Mouse (Mus musculus) 416B (cell line): ENCODE measurements at regions not wholly inside any gene's neighbourhood (a gene's known extent, or its start where the extent isn't known, plus 50 kb on each side); places are given as distances from the start of the nearest gene placed in this dataset.

Experiments
- DNase-seq: peaks from one replicate; pipeline ENCODE4 v3.0.0; 2011; ENCODE audit warnings: low read depth

DNA sequence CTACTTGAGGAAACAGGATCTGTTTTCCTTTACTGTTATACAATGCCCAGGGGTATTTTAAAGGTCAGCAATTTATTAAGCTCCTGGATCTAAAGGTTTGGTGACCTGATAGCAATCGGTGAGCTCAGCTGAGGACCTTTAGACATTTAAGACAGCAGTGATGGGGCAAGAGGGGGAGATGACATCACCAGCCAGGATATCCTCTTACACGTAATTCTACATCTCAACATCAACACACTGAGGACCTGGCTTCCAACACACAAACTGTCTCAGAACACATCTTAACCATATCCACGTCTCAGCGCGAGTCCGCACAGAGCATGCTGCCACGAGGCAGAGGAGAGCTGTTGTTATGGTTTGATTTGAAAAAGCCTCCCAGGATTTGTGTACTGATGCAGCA, 69.2 kb downstream of the Nhlrc3 start:
- no peak for DNase-seq

DNA sequence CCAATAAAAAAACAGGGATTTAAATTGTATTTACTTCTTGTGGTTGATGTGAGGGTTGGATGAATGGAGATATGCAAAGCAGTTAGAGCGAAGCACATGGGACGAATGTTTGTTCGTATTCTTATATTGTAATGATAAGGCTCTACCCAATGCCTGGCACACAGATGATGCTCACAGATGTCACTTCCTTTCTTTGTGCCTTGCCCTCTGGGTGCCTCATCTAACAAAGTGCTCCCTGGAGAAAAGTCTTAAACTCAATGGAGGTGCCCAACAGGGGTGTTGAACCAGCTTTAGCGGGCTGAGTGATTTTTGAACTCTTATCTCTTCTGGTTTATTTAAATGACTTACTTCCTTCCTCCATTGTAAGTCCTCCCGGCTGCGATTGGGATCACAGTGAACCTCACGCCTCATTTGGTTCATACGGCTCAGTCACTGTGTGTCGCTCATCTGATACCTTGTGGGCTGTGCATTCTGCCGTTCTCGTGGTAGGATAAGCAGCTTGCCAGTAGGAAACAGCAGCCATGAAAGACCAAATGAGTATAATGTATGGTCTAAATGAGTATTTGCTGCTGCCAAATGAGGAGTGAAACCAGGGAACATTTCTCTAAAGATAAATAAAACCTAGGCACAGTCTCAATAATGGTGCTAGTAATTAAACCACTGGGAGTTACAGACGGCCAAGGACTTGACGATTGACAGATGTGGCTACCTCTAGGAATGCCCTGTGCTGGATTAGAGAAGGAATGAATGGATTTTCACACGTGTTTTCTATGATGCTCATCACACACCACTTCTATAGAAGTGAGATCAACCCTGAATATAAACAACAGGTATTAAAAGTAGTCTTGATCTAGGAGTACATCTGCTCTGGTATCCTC, 81.2 kb downstream of the Nhlrc3 start:
- DNase-seq, result peak; percentile 7

DNA sequence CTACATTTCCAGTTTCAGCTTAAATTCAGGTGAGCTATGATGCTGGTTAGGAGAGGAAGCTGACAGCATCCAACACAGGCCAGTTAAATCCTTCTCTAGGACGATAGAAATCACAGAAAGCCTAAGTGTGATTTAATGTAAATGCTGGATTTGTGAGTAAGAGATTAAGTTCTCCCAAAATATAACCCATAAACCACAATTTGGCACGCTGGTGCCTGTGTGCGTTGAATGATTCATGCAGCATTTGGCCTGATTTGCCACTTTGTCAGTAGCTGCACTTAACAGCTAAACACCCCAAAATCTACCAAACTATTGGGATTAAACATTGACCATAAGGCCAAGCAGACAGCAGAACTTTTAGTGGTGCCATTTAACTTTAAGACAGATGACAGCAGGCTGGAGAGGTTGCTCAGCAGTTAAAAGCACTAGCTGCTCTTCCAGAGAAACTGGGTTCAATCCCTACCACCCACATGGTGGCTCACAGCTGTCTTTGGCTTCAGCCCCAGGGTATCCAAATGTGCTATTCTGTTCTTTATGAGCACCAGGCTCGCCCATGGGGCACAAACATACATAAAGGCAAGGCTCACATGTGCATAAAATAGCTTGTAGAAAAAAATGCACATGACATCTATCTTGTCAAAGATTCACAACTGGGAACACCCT, 83.5 kb downstream of the Nhlrc3 start:
- DNase-seq, result no peak

DNA sequence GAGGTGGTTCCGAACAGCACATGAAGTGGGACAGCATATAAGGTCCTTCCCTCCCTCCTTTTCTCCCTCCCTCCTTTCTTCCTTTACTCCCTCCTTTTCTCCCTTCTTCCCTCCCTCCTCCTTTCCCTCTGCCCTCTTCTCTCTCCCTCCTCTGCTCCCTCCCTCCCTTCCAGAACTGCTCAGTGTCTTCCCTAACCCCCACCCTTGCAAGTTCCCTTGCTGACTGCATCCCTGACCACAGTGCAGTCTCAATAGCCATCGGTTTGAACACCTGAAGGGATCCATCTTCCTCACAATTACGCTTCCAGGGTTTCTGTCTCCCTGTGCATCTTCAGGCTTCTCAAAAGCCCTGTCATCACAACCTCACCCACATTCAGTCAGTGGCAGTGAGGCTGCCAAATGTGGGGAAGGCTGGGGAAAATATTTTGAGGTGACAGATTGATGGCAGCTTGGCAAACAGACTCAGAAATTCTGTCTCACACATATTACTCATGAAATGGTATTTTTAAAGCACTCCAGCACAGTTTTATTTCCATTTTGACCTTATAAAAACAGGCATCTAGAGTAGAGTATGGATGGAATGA, 86.2 kb downstream of the Nhlrc3 start:
- no peak for DNase-seq

DNA sequence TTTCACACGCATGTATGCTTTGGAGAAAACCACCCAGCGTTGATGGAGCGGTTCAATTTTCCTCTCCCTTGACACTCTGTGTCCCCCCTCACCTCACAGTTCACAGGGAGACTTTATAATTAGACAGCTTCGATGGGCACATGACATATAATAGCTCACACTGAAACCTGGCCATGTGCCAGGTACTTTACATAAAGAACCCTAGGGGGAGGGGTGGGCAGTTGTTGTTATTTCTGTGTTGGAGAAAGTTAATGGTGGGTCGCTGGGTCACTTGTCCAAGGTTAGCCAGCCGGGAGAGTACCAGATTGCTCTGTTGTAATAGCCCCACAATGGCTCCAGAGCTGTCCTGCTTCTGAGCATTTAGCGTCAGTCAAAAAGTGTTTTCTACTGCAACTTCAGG, 90.2 kb downstream of the Nhlrc3 start:
- DNase-seq, result no peak

DNA sequence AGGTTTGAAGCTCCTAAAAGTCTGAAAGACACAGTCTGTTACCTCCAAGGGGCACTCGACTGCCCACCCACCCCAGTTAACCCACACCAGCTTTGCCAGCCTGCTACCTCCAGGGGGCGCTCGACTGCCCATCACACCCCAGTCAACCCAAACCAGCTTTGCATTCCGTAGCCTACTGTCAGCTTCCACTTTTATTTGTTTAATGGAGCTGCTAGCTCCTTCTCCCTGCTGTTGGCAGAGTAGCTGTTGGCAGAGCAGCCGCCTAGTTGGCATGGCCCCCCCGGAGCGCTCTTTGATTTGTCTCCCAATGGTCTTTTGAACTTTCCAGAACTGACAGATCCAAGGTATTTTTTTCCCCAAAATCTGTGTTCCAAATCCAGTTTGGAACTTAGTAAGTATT, 91.2 kb downstream of the Nhlrc3 start:
- DNase-seq, result no peak

DNA sequence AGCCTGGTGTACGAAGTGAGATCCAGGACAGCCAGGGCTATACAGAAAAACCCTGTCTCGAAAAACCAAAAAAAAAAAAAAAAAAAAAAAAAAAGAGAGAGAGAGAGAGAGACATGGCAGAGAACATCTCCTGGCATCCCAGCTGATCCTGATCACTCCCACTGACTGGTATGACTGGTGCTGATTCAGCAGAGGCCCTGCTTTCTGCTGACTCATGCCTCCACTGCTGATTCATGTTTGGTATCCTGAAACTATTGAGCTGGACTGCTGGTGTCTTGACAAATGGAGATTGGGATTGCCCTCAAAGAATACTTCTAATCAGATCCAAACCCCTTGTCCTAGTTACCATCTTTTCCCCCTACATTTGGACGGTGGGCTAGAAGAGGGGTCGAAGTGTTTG, 101.9 kb downstream of the Nhlrc3 start:
- DNase-seq, result peak; percentile 3

DNA sequence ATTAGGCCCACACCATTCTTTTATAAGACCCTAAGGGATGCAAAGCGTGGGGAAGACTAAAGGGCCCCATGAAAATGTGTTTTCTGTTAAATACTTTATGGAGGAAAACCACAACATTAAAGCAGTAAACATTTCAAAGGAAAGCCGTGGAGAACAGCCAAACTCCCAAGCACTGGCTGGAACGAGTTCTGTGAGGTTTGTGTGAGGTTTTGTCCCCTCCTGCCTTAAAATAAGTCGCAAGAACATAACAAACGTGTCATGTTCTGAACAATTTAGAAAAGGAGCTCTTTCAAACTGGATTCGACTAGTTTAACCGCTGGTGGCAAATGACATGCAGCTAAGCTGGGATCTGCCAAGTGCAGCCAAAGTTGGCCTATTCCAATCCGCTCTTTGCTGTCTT, 109.4 kb downstream of the Nhlrc3 start:
- DNase-seq, result no peak

DNA sequence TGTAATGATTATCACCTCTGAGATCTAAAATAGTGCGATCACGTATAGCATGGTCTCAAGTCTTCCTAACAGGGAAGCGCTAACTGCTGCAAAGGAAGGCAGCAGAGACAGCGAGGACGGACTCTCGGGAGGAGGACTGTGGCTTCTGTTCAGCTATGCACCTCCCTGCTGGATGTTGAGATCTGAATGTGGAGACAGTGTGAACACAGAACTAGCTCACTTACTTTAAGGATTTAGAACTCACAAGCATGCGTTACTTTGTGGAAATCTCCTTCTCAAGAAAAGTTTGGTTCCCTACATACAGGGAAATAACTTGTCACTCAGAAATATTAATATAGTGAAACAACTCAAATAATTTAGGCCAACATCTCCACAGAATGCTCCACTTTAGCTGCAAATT, 109.8 kb downstream of the Nhlrc3 start:
- no peak for DNase-seq

DNA sequence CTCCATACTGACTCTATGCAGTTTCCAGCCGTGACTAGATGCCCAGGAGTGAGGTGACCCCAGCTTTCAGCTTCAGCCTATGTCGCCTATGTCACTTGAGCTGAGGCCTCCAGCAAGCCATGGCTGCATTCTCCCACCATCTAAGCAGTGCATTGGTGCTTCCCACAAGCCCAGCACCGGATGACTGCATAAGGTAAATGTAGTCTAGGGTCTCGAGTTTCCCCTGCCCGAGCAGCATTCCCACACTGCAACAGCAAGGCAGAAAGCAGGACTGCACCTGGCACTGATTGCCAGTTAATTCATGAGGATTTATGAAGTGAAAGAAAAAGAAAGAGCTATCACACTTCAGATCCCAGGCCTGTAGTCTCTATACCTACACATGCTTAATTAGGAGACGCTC, 119.5 kb downstream of the Nhlrc3 start:
- no peak for DNase-seq

DNA sequence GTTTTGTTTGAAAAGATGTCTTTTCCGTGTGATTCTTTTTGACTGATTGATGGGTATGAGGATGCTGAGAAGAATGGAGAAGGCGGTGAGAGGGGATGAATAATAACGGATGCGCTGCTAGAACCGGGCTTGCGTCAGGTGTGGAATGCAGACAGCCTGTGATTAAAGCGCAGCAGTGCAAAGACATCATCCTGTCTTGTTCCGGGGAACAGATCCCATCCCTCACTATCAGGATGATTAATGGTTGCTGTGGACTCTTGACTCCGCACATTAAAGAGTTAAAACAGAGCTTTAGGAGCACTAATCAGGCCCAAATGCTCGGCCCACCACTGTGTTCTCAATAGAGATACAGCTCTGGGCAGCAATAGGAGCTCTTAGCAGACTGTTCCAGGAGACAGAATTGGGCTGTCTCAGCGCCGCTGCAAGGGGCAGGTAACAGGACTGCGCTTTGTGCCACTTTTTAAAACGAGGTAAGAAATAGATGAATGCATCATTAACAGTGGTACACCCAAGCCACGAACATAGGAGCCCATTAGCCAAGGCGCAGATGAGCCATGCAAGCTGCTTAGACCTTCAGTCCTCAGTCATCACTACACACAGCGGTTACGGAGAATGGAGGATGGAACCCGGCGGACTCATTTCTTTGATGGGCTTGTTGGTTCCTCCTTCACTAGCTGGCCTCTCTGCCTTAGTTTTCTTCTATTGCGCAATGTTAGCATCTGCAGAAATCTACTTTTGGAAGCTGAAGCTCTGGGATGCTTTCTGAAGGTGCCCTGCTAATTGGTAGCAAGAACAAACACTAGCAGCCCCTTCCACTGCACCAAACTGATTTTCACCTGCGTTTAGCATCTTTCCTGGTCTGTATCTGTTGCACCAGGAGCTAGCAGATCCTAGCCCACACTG, 121.6 kb downstream of the Nhlrc3 start:
- DNase-seq, result no peak

DNA sequence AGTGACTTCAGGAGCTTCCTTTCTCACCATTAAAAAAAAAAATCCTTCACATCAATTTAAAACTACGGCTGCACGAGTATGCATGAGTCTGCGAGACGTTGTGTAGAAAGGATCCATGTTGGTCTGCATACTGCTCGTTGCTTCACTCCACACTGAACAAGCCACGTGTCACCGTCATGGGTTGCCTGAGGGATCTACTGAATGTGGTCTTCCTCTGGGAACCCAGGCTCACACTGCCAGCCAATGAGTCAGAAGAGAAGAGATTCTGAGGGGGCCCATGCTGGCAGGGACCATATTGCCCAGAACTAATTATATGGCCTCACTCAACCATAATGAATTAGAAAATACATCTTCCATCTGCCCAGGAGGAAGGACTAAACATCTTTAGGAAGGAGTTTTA, 124.6 kb downstream of the Nhlrc3 start:
- no peak for DNase-seq

DNA sequence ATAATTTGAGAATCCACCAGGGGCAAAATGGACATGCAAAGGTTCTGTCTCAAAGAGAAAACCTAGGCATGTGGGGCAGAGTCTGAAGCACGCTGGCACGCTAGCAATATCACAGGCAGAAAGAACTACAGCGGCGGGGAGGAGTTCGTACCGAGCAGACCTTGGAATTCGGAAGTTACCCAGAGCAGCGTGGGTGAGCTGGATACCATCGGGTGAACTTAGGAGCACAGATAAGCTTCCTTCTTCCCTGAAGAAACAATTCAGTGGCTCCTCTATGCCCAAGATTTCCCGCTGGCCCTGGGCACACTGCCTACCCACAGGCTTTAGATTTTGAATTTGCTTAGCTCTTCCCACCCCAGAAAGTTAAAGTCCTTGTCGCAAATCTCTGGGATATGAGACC, 129.1 kb downstream of the Nhlrc3 start:
- DNase-seq, result no peak

DNA sequence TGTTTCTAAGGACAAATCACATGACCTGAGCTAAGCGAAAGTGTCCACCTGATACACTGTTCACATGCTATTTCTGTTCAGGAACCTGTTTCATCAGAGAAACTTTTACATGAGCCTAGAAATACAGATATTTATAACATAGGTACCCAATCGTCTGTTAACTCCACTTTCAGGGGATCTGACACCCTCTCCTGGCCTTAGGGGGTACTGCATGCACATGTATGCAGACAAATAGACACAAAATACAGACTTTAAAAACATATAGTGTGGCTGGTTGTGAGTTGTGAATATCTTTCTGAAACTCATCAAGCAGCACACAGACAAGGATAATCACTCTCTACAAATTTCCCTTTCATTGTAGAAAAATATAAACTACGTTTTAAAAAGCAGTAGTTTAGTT, 133.6 kb downstream of the Nhlrc3 start:
- peak; percentile 21 for DNase-seq

DNA sequence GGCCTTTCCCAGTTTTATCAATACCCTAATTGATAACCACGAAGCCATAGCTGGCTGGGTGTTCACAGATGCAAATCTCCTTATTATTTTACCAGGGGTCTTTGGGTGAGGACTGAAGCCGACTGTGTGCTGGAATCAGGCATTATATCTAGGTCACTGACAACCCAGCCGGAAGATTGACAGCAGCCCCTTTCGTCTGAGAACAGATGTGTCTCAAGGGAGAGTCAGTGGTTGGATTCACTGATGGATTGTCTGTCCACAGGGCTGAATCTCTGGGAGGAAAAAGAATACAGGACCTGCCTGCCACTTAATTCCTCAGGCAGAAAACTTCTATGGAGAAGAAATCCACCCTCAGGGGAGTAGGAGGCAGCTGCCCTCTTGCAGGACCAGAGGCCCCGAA, 135.7 kb downstream of the Nhlrc3 start:
- DNase-seq, result no peak

DNA sequence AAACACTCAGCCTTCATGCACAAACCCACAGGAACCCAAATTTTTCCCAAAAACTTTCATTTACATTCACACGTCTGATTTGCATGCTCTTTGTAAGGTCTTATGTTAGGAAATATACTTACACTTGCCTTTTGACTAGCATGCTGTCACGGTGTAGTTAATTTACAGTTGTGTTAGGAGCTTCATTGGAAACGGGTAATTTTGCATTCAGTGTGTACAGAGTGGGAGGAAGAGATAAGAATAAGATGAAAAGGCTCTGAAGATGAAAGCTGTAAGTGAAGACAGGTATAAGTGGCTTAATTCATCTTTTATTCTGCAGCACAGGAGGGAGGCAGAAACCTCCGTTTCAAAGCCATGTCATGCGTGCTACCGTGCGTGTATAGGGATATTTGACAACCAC, 136.2 kb downstream of the Nhlrc3 start:
- DNase-seq, result no peak

DNA sequence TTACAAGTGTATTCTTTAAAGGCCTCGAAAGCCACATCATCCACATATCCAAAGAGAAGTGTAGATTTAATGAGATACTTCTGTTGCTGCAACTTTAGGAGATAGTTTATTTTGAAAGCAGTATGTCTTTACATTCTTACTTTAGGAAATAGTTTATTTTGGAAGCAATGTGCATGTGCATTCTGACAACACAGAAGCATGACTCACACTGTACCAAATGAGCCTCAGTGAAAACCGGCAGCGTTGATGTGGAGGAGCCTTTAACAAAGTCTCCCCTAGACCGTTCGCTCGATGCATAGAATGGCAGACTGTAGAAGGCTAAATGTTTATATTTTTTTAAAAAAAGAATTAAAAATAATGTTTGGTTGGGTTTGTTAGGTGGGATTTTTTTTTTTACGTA, 138.1 kb downstream of the Nhlrc3 start:
- DNase-seq, result no peak

DNA sequence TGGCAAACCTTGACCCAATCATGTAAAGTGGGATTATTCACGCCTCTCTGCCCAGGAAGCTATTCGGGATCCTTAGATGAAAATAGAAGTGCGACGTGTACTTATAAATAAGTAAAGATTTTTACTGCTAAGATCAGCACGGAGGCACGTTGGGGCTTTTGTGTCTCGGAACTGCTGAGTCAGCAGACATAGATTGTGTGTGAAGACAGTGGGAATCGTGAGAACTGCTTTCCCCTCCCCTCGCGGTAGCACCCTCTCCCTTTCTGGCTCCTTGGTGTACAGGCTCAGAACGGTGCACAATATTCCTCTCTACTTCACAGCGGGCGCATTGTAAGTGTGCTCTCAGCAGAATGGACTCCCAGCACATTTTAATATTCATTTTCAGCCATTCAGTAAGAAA, 138.7 kb downstream of the Nhlrc3 start:
- DNase-seq, result no peak

DNA sequence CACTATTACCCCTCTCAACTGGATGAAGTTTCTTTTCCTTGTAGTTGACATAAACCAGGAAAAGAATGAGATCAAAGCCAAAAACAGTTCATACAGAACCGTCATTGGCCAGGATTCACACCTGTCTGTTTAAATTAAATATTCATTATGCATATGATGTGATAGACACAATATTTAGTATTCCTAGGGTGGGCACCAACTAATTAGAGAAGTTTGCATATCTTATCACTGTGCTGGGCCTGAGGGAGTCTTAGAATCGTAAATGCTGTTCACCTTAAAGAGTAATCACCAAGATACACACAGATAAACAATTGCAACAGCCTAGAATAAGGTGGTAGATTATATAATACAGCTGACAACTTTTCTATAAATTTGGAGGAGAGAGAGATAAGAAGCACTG, 147.7 kb downstream of the Nhlrc3 start:
- DNase-seq, result no peak
